Mouse (Mus musculus) G1E (cell line): ENCODE measurements around the gene Tut7.

Experiments
- CTCF ChIP-seq: IDR thresholded peaks from 2 replicates; pipeline ENCODE4 v1.5.1; 2012; ENCODE audit warnings: low read depth, low read length, inconsistent platforms, mixed read lengths
- GATA1 ChIP-seq: IDR thresholded peaks from 2 replicates; pipeline ENCODE4 v1.6.1; 2012; ENCODE audit warnings: borderline replicate concordance, low read length, inconsistent platforms, mixed read lengths
- GATA2 ChIP-seq: IDR thresholded peaks from 2 replicates; pipeline ENCODE4 v1.6.1; 2012; ENCODE audit warnings: low read depth, low read length, inconsistent platforms, borderline replicate concordance
- TAL1 ChIP-seq: conservative IDR thresholded peaks from 2 replicates; pipeline ENCODE4 v1.6.1; 2012; ENCODE audit warnings: low read depth, low read length, inconsistent platforms, mixed read lengths

DNA sequence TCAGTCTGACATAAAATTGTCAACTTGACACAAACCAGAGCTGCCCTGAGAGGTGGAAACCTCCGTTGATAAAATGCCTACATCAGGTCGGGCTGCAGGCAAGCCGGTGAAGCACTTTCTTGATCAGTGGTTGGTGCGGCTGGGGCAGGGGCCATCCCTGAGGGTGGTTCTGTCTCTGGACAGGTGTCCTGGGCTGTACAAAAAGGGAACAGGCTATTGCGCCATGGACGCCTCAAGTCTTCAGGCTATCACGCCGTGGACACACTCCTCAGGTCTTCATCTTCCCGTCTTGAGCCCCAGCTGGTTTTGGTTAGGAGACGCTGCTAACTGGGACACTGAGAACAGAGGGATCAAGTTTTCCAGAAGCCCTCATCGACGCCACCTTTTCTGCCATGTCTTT lies 72.6 kb downstream of the Tut7 start:
- TF ChIP-seq CTCF (no peak), TAL1 (no peak), GATA2 (no peak), GATA1 (no peak)
